Mouse (Mus musculus): Measurements from ENCODE around the gene Ralgps1. TPM values are rescaled to one million over a fixed set of nuclear protein-coding genes. Genes with fewer than 3 reads are reported as not detected.

The Ralgps1 gene
- total and polyA plus RNA-seq, 3 experiments = 0.62 to 2.1 (median 1.5) TPM

GRCm38 (mm10) chr2:33189976-33190375 is 181.3 kb downstream of the Ralgps1 start:
- H3K9ac ChIP-seq (ENCODE audit: insufficient read depth, low read depth) = no peak overlapping the region
- no peak overlapping the region for H3K27ac ChIP-seq (ENCODE audit: insufficient read depth, low read depth)
- H3K4me1 ChIP-seq (ENCODE audit: control insufficient read depth in 1 of 2, insufficient read depth in 2 of 2) = peaks cover 0 to 9% of the 10 kb centered on the region in 2 experiments; a peak in 2 of 4 replicates
- no peaks in the 10 kb centered on the region for H3K27me3 ChIP-seq (replicated peaks)
- in situ Hi-C loops (cut with MboI; ENCODE audit: low pct_ligation_motif_present, low pct_unique_long_range_greater_than_20kb, low sequenced_read_pairs) = no loop called here
- no peak overlapping the region for H3K4me2 ChIP-seq (ENCODE audit: insufficient read depth, low read depth, poor library complexity, severe bottlenecking)
- H3K79me2 ChIP-seq (replicated peaks; ENCODE audit: control insufficient read depth, extremely low read depth, insufficient read depth, poor library complexity, severe bottlenecking) = no peaks in the 10 kb centered on the region
- H3K9me3 ChIP-seq (replicated peaks; ENCODE audit: low read length) = no peaks in the 10 kb centered on the region
- no peaks in the 10 kb centered on the region for H3K36me3 ChIP-seq (replicated peaks in 1 of 2; ENCODE audit: control insufficient read depth in 1 of 2, insufficient read depth in 1 of 2, low read length in 1 of 2)
- TF ChIP-seq ELF1 (IDR thresholded peaks at IDR 0.05; ENCODE audit: low read depth, low read length) (no peak), MEF2A (IDR thresholded peaks at IDR 0.05; ENCODE audit: borderline replicate concordance, low read depth, low read length) (no peak), BHLHE40 (IDR thresholded peaks at IDR 0.05; ENCODE audit: low read depth, low read length) (no peak), SIN3A (IDR thresholded peaks at IDR 0.05; ENCODE audit: low read length) (no peak), ZNF384 (IDR thresholded peaks at IDR 0.05; ENCODE audit: low read depth, low read length) (no peak), TBP (conservative IDR thresholded peaks at IDR 0.05; ENCODE audit: low read depth, low read length) (no peak), RAD21 (IDR thresholded peaks at IDR 0.05; ENCODE audit: low read depth, low read length) (no peak), NRF1 (IDR thresholded peaks at IDR 0.05; ENCODE audit: low read depth, low read length) (no peak), CHD1 (IDR thresholded peaks at IDR 0.05; ENCODE audit: low read depth, low read length) (no peak), IRF4 (IDR thresholded peaks at IDR 0.05; ENCODE audit: low read depth, low read length) (no peak)
- dilution Hi-C loops (cut with MboI; ENCODE audit: extremely low pct_ligation_motif_present, extremely low pct_unique_long_range_greater_than_20kb, low sequenced_read_pairs) = no loop called here
- DNase-seq (ENCODE audit: extremely low read depth) = no peak
- no peak overlapping the region for H3K4me3 ChIP-seq (replicated peaks in 1 of 3; ENCODE audit: low read depth in 2 of 3, low read length in 2 of 3, poor library complexity in 1 of 3)

GRCm38 (mm10) chr2:33188925-33189670 is 182.2 kb downstream of the Ralgps1 start:
- H3K27me3 ChIP-seq (replicated peaks) = no peaks in the 10 kb centered on the region
- dilution Hi-C loops (cut with MboI; ENCODE audit: extremely low pct_ligation_motif_present, extremely low pct_unique_long_range_greater_than_20kb, low sequenced_read_pairs) (no loop called here), in situ Hi-C loops (cut with MboI; ENCODE audit: low pct_ligation_motif_present, low pct_unique_long_range_greater_than_20kb, low sequenced_read_pairs) (no loop called here)
- no peaks in the 10 kb centered on the region for H3K9me3 ChIP-seq (replicated peaks; ENCODE audit: low read length)
- peaks cover 0 to 9% of the 10 kb centered on the region in 2 experiments; a peak in 2 of 4 replicates for H3K4me1 ChIP-seq (ENCODE audit: control insufficient read depth in 1 of 2, insufficient read depth in 2 of 2)
- no peak overlapping the region for H3K4me3 ChIP-seq (replicated peaks in 1 of 3; ENCODE audit: low read depth in 2 of 3, low read length in 2 of 3, poor library complexity in 1 of 3)
- no peak overlapping the region for H3K4me2 ChIP-seq (ENCODE audit: insufficient read depth, low read depth, poor library complexity, severe bottlenecking)
- no peak overlapping the region for H3K27ac ChIP-seq (ENCODE audit: insufficient read depth, low read depth)
- no peak for TF ChIP-seq USF1 (IDR thresholded peaks at IDR 0.05; ENCODE audit: low read depth, low read length)
- no peak for TF ChIP-seq ZC3H11A (IDR thresholded peaks at IDR 0.05; ENCODE audit: low read depth, low read length)
- TF ChIP-seq HCFC1 (IDR thresholded peaks at IDR 0.05; ENCODE audit: low read depth, low read length) = no peak
- no peak for TF ChIP-seq BHLHE40 (IDR thresholded peaks at IDR 0.05; ENCODE audit: low read depth, low read length)
- no peak for TF ChIP-seq CTCF (conservative IDR thresholded peaks at IDR 0.05 in 1 of 2, IDR thresholded peaks at IDR 0.05 in 1 of 2; ENCODE audit: low read depth in 2 of 2, low read length in 2 of 2)
- no peak for TF ChIP-seq MXI1 (IDR thresholded peaks at IDR 0.05; ENCODE audit: low read depth, low read length)
- no peak for TF ChIP-seq JUND (conservative IDR thresholded peaks at IDR 0.05; ENCODE audit: low read depth, low read length)
- H3K9ac ChIP-seq (ENCODE audit: insufficient read depth, low read depth) = no peak overlapping the region
- no peaks in the 10 kb centered on the region for H3K79me2 ChIP-seq (replicated peaks; ENCODE audit: control insufficient read depth, extremely low read depth, insufficient read depth, poor library complexity, severe bottlenecking)
- no peaks in the 10 kb centered on the region for H3K36me3 ChIP-seq (replicated peaks in 1 of 2; ENCODE audit: control insufficient read depth in 1 of 2, insufficient read depth in 1 of 2, low read length in 1 of 2)
- no peak for DNase-seq (ENCODE audit: extremely low read depth)

Data from CH12.LX (cell line).